Mouse (Mus musculus) E14TG2a.4 (cell line): ENCODE measurements around the gene Gm20388.

ENCODE experiments used
- H3K27me3 ChIP-seq: 2 replicates; pipeline ENCODE4 v1.6.1; 2014; ENCODE audit warnings: low read length, control low read depth; ENCODE audit not compliant: insufficient read depth
- H3K36me3 ChIP-seq: 2 replicates; pipeline ENCODE4 v1.6.1; 2014; ENCODE audit warnings: low read length, control low read depth; ENCODE audit not compliant: insufficient read depth
- H3K4me1 ChIP-seq: replicated peaks from 2 replicates; pipeline ENCODE4 v1.6.1; 2014; ENCODE audit warnings: low read depth, low read length, control low read depth
- H3K4me3 ChIP-seq: replicated peaks from 2 replicates; pipeline ENCODE4 v1.5.1; 2014; ENCODE audit warnings: mild to moderate bottlenecking, low read length
- H3K9me3 ChIP-seq: 2 replicates; pipeline ENCODE4 v1.6.1; 2014; ENCODE audit warnings: low read length, control low read depth
- CTCF ChIP-seq: conservative IDR thresholded peaks from 2 replicates; pipeline ENCODE4 v1.5.1; 2014; ENCODE audit warnings: low read length
- NANOG ChIP-seq: IDR thresholded peaks from 2 replicates; pipeline ENCODE4 v1.6.1; 2014; ENCODE audit warnings: borderline replicate concordance, low read length, mixed read lengths
- POU5F1 ChIP-seq: IDR thresholded peaks from 2 replicates; pipeline ENCODE4 v1.6.1; 2014; ENCODE audit warnings: low read length, borderline replicate concordance

Gm20388 gene

DNA sequence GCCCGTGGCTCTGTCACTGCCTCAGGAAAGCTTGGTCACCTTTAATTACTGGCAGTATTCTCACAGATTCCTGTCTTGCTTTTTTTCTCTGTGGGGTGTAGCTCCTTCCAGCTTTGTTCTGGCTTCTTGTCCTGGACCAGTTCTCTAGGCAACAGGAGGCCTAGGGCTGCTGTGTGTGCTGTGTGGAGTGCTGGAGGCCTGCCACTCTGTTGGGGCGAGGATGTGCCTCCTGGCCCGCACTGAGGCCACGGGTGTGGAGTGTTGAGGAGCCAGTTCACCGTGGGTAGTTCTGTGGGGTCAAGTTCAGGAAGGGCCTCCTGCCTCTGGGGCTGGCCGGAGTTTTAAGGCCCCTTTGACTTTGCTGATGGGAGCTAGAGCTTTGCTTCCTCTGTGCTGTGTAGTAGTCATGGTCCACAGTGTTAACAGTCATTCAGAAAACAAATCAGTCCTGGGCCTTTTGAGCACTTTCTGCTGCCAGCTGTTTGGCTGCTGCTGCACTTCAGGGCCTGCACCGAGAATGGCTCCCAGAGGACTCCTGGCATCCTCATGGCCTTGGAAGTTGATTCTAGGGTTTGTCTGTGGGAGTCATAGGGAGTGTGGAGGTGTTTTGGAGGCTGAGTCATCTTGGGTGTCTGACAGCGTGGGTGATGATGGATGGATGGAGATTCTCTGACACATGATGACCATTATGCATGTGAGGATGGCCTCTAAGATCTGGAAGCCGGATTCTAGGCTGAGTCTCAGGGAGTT is 2080.0 kb downstream of the Gm20388 start:
- H3K36me3 ChIP-seq: peaks cover 90% of the 10 kb centered on the region
- no peaks in the 10 kb centered on the region for H3K27me3 ChIP-seq
- TF ChIP-seq CTCF (no peak), POU5F1 (no peak), NANOG (no peak)
- no peak overlapping the region for H3K4me3 ChIP-seq
- H3K9me3 ChIP-seq: no peaks in the 10 kb centered on the region
- peaks cover 27% of the 10 kb centered on the region for H3K4me1 ChIP-seq

DNA sequence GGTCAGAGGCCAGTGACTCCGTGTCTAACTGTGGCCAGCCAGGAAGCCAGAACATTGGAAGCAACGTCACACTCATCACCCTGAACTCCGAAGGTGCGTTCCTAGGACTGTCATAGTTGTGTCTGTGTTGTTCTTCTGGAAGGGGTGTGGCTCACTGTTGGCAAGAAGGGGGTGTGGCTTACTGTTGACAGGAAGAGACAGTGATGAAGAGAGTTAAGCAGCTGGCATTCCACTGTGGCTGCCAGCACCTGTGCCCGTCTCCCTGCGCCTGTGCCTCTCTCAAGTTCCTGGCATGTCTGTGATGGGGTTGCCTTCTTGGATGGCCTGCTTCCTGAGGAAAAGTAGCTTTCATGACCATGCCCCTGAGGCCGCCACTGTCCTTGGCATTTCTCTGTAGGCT is 2081.0 kb downstream of the Gm20388 start:
- Histone ChIP-seq H3K4me3 (no peak overlapping the region), H3K27me3 (no peaks in the 10 kb centered on the region), H3K36me3 (peaks cover 97% of the 10 kb centered on the region), H3K4me1 (peaks cover 28% of the 10 kb centered on the region), H3K9me3 (no peaks in the 10 kb centered on the region)
- TF ChIP-seq NANOG (no peak), CTCF (no peak), POU5F1 (no peak)

DNA sequence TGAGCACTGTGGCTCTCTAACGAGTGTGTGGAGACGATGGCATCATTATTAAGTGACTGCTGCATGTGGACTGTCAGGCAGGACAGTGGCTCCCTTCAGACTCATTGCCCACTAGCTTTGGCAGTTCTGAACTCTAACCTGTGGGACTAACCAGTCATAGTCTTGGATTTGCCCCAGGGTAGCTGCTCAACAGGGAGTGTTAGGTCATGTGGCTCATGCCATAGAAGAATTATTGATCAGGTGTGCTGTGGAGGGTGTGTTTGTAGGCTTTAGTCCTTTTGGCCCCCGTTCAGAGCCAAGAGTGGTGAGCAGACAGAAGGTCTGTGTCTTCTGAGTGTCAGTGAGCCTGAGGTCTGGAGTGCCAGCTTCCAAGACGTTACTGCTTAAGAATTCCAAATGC is 2082.3 kb downstream of the Gm20388 start:
- TF ChIP-seq CTCF (no peak), POU5F1 (no peak), NANOG (no peak)
- peaks cover 22% of the 10 kb centered on the region for H3K4me1 ChIP-seq
- no peaks in the 10 kb centered on the region for H3K9me3 ChIP-seq
- no peaks in the 10 kb centered on the region for H3K27me3 ChIP-seq
- H3K4me3 ChIP-seq: no peak overlapping the region
- peaks cover 98% of the 10 kb centered on the region for H3K36me3 ChIP-seq

- peaks cover 19% of the 10 kb centered on the region for H3K4me1 ChIP-seq
- H3K27me3 ChIP-seq: no peaks in the 10 kb centered on the region
- peaks cover 99% of the 10 kb centered on the region for H3K36me3 ChIP-seq
- H3K4me3 ChIP-seq: no peak overlapping the region
- H3K9me3 ChIP-seq: no peaks in the 10 kb centered on the region
- no peak for TF ChIP-seq CTCF
- no peak for TF ChIP-seq POU5F1
- no peak for TF ChIP-seq NANOG
Observed at GRCm38 (mm10) chr8:121995112-121995511, 2084.5 kb downstream of the Gm20388 start.

GRCm38 (mm10) chr8:121995895-121996294 is 2085.3 kb downstream of the Gm20388 start:
- peaks cover 99% of the 10 kb centered on the region for H3K36me3 ChIP-seq
- H3K27me3 ChIP-seq: no peaks in the 10 kb centered on the region
- no peak overlapping the region for H3K4me3 ChIP-seq
- H3K4me1 ChIP-seq: peaks cover 16% of the 10 kb centered on the region
- TF ChIP-seq CTCF (no peak), NANOG (no peak), POU5F1 (no peak)
- H3K9me3 ChIP-seq: no peaks in the 10 kb centered on the region

- Histone ChIP-seq H3K4me3 (no peak overlapping the region), H3K27me3 (no peaks in the 10 kb centered on the region), H3K9me3 (no peaks in the 10 kb centered on the region), H3K36me3 (peaks cover 99% of the 10 kb centered on the region), H3K4me1 (0 out of 2 replicates have a peak, but pooled peaks cover 6% of the 10 kb centered on the region)
- no peak for TF ChIP-seq NANOG
- no peak for TF ChIP-seq POU5F1
- no peak for TF ChIP-seq CTCF
Observed at GRCm38 (mm10) chr8:121998631-121999030, 2088.0 kb downstream of the Gm20388 start.

- peaks cover 100% of the 10 kb centered on the region for H3K36me3 ChIP-seq
- TF ChIP-seq POU5F1 (no peak), CTCF (no peak), NANOG (no peak)
- no peaks in the 10 kb centered on the region for H3K27me3 ChIP-seq
- H3K9me3 ChIP-seq: no peaks in the 10 kb centered on the region
- no peak overlapping the region for H3K4me3 ChIP-seq
- H3K4me1 ChIP-seq: 0 out of 2 replicates have a peak, but pooled peaks cover 6% of the 10 kb centered on the region
Observed at GRCm38 (mm10) chr8:121999211-121999610, 2088.6 kb downstream of the Gm20388 start.

- no peak for TF ChIP-seq POU5F1
- no peak for TF ChIP-seq CTCF
- no peak for TF ChIP-seq NANOG
- Histone ChIP-seq H3K9me3 (no peaks in the 10 kb centered on the region), H3K27me3 (no peaks in the 10 kb centered on the region), H3K36me3 (peaks cover 96% of the 10 kb centered on the region), H3K4me3 (no peak overlapping the region), H3K4me1 (peaks cover 14% of the 10 kb centered on the region; the same call in 1 of the 2 replicates)
Observed at GRCm38 (mm10) chr8:122001339-122002115, 2090.9 kb downstream of the Gm20388 start.
